Mouse (Mus musculus) CH12.LX (cell line): ENCODE measurements around the gene Bsg. TPM values are rescaled to one million over a fixed set of nuclear protein-coding genes. Genes with fewer than 3 reads are reported as not detected.

ENCODE experiments used
- DNase-seq: peaks from one replicate; pipeline ENCODE4 v3.0.0-alpha.2; 2013; ENCODE audit errors: extremely low read depth
- H3K27ac ChIP-seq: 2 replicates; pipeline ENCODE4 v1.5.1; 2012; ENCODE audit warnings: low read depth, mild to moderate bottlenecking, control low read depth, moderate library complexity; ENCODE audit not compliant: insufficient read depth
- H3K27me3 ChIP-seq: replicated peaks from 2 replicates; pipeline ENCODE3; 2012; ENCODE audit warnings: inconsistent platforms
- H3K36me3 ChIP-seq, 2 experiments: replicated peaks in 1 of 2; 2 replicates each; pipeline versions ENCODE3 to v1.6.1; 2012; ENCODE audit warnings: inconsistent platforms in 1 of 2, low read length in 1 of 2, mild to moderate bottlenecking in 1 of 2, mixed read lengths in 1 of 2, moderate library complexity in 1 of 2; ENCODE audit not compliant: control insufficient read depth in 1 of 2, insufficient read depth in 1 of 2
- H3K4me1 ChIP-seq, 2 experiments: 2 replicates each; pipeline ENCODE4 v1.6.1; 2012; ENCODE audit warnings: inconsistent platforms in 1 of 2, moderate library complexity in 1 of 2; ENCODE audit not compliant: insufficient read depth in 2 of 2, control insufficient read depth in 1 of 2
- H3K4me2 ChIP-seq: 2 replicates; pipeline ENCODE4 v1.6.1; 2012; ENCODE audit warnings: low read depth, mild to moderate bottlenecking, control low read depth; ENCODE audit not compliant: poor library complexity, insufficient read depth, severe bottlenecking
- H3K4me3 ChIP-seq, 3 experiments: fragments of 150-350 bp in 1 of 3; sonication (generic) in 1 of 3; replicated peaks in 1 of 3; 2 replicates each; pipeline versions ENCODE3 to v1.5.1; 2011 to 2012; ENCODE audit warnings: low read depth in 2 of 3, low read length in 2 of 3, mild to moderate bottlenecking in 2 of 3, moderate library complexity in 2 of 3, control low read depth in 1 of 3, improper control_type of control experiment in 1 of 3, inconsistent platforms in 1 of 3, mixed read lengths in 1 of 3; ENCODE audit not compliant: poor library complexity in 1 of 3
- H3K79me2 ChIP-seq: replicated peaks from 2 replicates; pipeline ENCODE4 v1.6.1; 2012; ENCODE audit warnings: mild to moderate bottlenecking, moderate library complexity; ENCODE audit not compliant: control insufficient read depth, poor library complexity, insufficient read depth, severe bottlenecking; ENCODE audit errors: extremely low read depth
- H3K9ac ChIP-seq: 2 replicates; pipeline ENCODE4 v1.6.1; 2012; ENCODE audit warnings: low read depth, mild to moderate bottlenecking, control low read depth, moderate library complexity; ENCODE audit not compliant: insufficient read depth
- H3K9me3 ChIP-seq: replicated peaks from 2 replicates; pipeline ENCODE3; 2012; ENCODE audit warnings: low read length, inconsistent platforms, mixed read lengths
- BHLHE40 ChIP-seq: IDR thresholded peaks from 2 replicates; pipeline ENCODE4 v1.6.1; 2011; ENCODE audit warnings: mild to moderate bottlenecking, low read depth, low read length, improper control_type of control experiment
- CHD1 ChIP-seq: IDR thresholded peaks from 2 replicates; pipeline ENCODE4 v1.6.1; 2012; ENCODE audit warnings: low read depth, low read length, improper control_type of control experiment, inconsistent platforms
- CTCF ChIP-seq, 2 experiments: IDR thresholded peaks in 1 of 2; conservative IDR thresholded peaks in 1 of 2; 2 replicates each; pipeline ENCODE4 v1.5.1; 2011 to 2012; ENCODE audit warnings: low read depth in 2 of 2, low read length in 2 of 2, improper control_type of control experiment in 1 of 2, inconsistent platforms in 1 of 2, mild to moderate bottlenecking in 1 of 2, moderate library complexity in 1 of 2
- E2F4 ChIP-seq: IDR thresholded peaks from 2 replicates; pipeline ENCODE4 v1.6.1; 2011; ENCODE audit warnings: low read depth, low read length, improper control_type of control experiment; ENCODE audit not compliant: insufficient replicate concordance
- ELF1 ChIP-seq: IDR thresholded peaks from 2 replicates; pipeline ENCODE4 v1.6.1; 2014; ENCODE audit warnings: low read depth, mild to moderate bottlenecking, inconsistent platforms, low read length, improper control_type of control experiment
- EP300 ChIP-seq: IDR thresholded peaks from 2 replicates; pipeline ENCODE4 v1.6.1; 2011; ENCODE audit warnings: low read length, improper control_type of control experiment
- HCFC1 ChIP-seq: IDR thresholded peaks from 2 replicates; pipeline ENCODE4 v1.6.1; 2012; ENCODE audit warnings: low read depth, mild to moderate bottlenecking, inconsistent platforms, low read length, improper control_type of control experiment
- IRF4 ChIP-seq: IDR thresholded peaks from 2 replicates; pipeline ENCODE4 v1.6.1; 2014; ENCODE audit warnings: low read depth, mild to moderate bottlenecking, inconsistent platforms, low read length, improper control_type of control experiment
- JUN ChIP-seq: IDR thresholded peaks from 2 replicates; pipeline ENCODE4 v1.6.1; 2011; ENCODE audit warnings: low read depth, mild to moderate bottlenecking, low read length, improper control_type of control experiment, moderate library complexity; ENCODE audit not compliant: insufficient read depth
- KAT2A ChIP-seq: IDR thresholded peaks from 2 replicates; pipeline ENCODE4 v1.6.1; 2012; ENCODE audit warnings: low read length, improper control_type of control experiment, inconsistent platforms; ENCODE audit not compliant: insufficient replicate concordance
- MAX ChIP-seq: IDR thresholded peaks from 2 replicates; pipeline ENCODE4 v1.6.1; 2011; ENCODE audit warnings: low read length, improper control_type of control experiment
- MAZ ChIP-seq: IDR thresholded peaks from 2 replicates; pipeline ENCODE4 v1.6.1; 2012; ENCODE audit warnings: low read depth, mild to moderate bottlenecking, inconsistent platforms, low read length, improper control_type of control experiment, moderate library complexity
- MXI1 ChIP-seq: IDR thresholded peaks from 2 replicates; pipeline ENCODE4 v1.6.1; 2011; ENCODE audit warnings: mild to moderate bottlenecking, low read depth, low read length, improper control_type of control experiment
- MYC ChIP-seq: IDR thresholded peaks from 2 replicates; pipeline ENCODE4 v1.6.1; 2011; ENCODE audit warnings: low read depth, mild to moderate bottlenecking, improper control_type of control experiment, low read length
- NELFE ChIP-seq: IDR thresholded peaks from 2 replicates; pipeline ENCODE4 v1.6.1; 2011; ENCODE audit warnings: low read depth, low read length, improper control_type of control experiment
- NRF1 ChIP-seq: IDR thresholded peaks from 2 replicates; pipeline ENCODE4 v1.6.1; 2014; ENCODE audit warnings: low read depth, mild to moderate bottlenecking, inconsistent platforms, low read length, improper control_type of control experiment, moderate library complexity
- POLR2A ChIP-seq: IDR thresholded peaks from 2 replicates; pipeline ENCODE4 v1.6.1; 2011; ENCODE audit warnings: low read depth, mild to moderate bottlenecking, improper control_type of control experiment, low read length
- POLR2AphosphoS2 ChIP-seq: IDR thresholded peaks from 2 replicates; pipeline ENCODE4 v1.6.1; 2011; ENCODE audit warnings: low read depth, low read length, improper control_type of control experiment
- RCOR1 ChIP-seq: conservative IDR thresholded peaks from 2 replicates; pipeline ENCODE4 v1.6.1; 2012; ENCODE audit warnings: low read depth, mild to moderate bottlenecking, inconsistent platforms, low read length, improper control_type of control experiment
- SIN3A ChIP-seq: IDR thresholded peaks from 2 replicates; pipeline ENCODE4 v1.6.1; 2012; ENCODE audit warnings: low read length, improper control_type of control experiment, inconsistent platforms
- SMC3 ChIP-seq: IDR thresholded peaks from 2 replicates; pipeline ENCODE4 v1.6.1; 2011; ENCODE audit warnings: low read depth, low read length, improper control_type of control experiment
- TBP ChIP-seq: conservative IDR thresholded peaks from 2 replicates; pipeline ENCODE4 v1.6.1; 2011; ENCODE audit warnings: low read depth, low read length, improper control_type of control experiment
- TCF12 ChIP-seq: IDR thresholded peaks from 2 replicates; pipeline ENCODE4 v1.6.1; 2014; ENCODE audit warnings: low read depth, mild to moderate bottlenecking, inconsistent platforms, low read length, improper control_type of control experiment
- UBTF ChIP-seq: IDR thresholded peaks from 2 replicates; pipeline ENCODE4 v1.6.1; 2012; ENCODE audit warnings: low read depth, mild to moderate bottlenecking, inconsistent platforms, low read length, improper control_type of control experiment, moderate library complexity
- USF1 ChIP-seq: IDR thresholded peaks from 2 replicates; pipeline ENCODE4 v1.6.1; 2014; ENCODE audit warnings: low read depth, mild to moderate bottlenecking, inconsistent platforms, low read length, improper control_type of control experiment
- USF2 ChIP-seq: conservative IDR thresholded peaks from 2 replicates; pipeline ENCODE4 v1.6.1; 2011; ENCODE audit warnings: low read depth, low read length, improper control_type of control experiment
- ZC3H11A ChIP-seq: IDR thresholded peaks from 2 replicates; pipeline ENCODE4 v1.6.1; 2012; ENCODE audit warnings: low read depth, mild to moderate bottlenecking, inconsistent platforms, low read length, improper control_type of control experiment
- ZMIZ1 ChIP-seq: IDR thresholded peaks from 2 replicates; pipeline ENCODE4 v1.6.1; 2012; ENCODE audit warnings: low read depth, mild to moderate bottlenecking, inconsistent platforms, low read length, improper control_type of control experiment
- dilution Hi-C: fragments of 300-500 bp; cut with MboI; formaldehyde crosslinking; loops from 2 replicates; pipeline ENCODE4 v1.14.3; 2020; ENCODE audit warnings: low sequenced_read_pairs; ENCODE audit not compliant: extremely low pct_unique_long_range_greater_than_20kb, extremely low pct_ligation_motif_present
- in situ Hi-C: fragments of 300-500 bp; cut with MboI; formaldehyde crosslinking; loops from 3 replicates; pipeline ENCODE4 v1.14.3; 2019; ENCODE audit warnings: low sequenced_read_pairs, low pct_ligation_motif_present, low pct_unique_long_range_greater_than_20kb, mixed read lengths
- polyA plus RNA-seq: library from polyadenylated mRNA; unstranded; fragments of >175 nt; gene quantifications from 2 replicates; pipeline ENCODE4 v1.2.1, GENCODE M21; 2012; ENCODE audit warnings: low read depth; ENCODE audit not compliant: insufficient read length
- total RNA-seq, 2 experiments: library from RNA; depleted of rRNA; stranded (reverse); fragments of 300-350 nt in 1 of 2; fragments of >200 nt in 1 of 2; gene quantifications; 2 replicates each; pipeline ENCODE4 v1.2.3; 2012 to 2014

The Bsg gene
- total RNA-seq (2012; rRNA removed) (312 and 421 TPM in 2 replicates), total RNA-seq (2014; rRNA removed) (617 and 710 TPM in 2 replicates), polyA plus RNA-seq (358 and 360 TPM in 2 replicates)

GRCm38 (mm10) chr10:79704065-79704969 lies at the start of gene Bsg:
Gene Bsg, plus strand, starts transcription at chr10:79704491.
- H3K27ac ChIP-seq, result no peak within 1 kb of the TSS
- no peaks in the 10 kb centered on the region for H3K27me3 ChIP-seq
- H3K4me3 ChIP-seq, result peak within 1 kb of the TSS; percentile 82 to 94 (median 87)
- dilution Hi-C loops (no loop called here), in situ Hi-C loops (no loop called here)
- H3K9ac ChIP-seq, result peak within 1 kb of the TSS; percentile 95
- peak within 1 kb of the TSS; percentile 64 for H3K4me2 ChIP-seq
- peaks cover 21 to 33% of the 10 kb centered on the region in 2 experiments for H3K4me1 ChIP-seq
- peaks cover 12 to 36% of the 10 kb centered on the region in 2 experiments for H3K36me3 ChIP-seq
- TF ChIP-seq POLR2AphosphoS2 (peak; percentile 88), SIN3A (peak; percentile 45; the same call in 1 of the 2 replicates), ZMIZ1 (peak; percentile 96), CHD1 (no peak; the same call in 1 of the 2 replicates), BHLHE40 (peak; percentile 92), MAX (peak; percentile 97), UBTF (no peak), JUN (no peak), IRF4 (peak; percentile 8; the same call in 1 of the 2 replicates), ZC3H11A (no peak), EP300 (no peak), SMC3 (peak; percentile 19; the same call in 1 of the 2 replicates), ELF1 (peak; percentile 43; the same call in 1 of the 2 replicates), TBP (0 out of 2 replicates have a peak, but pooled peaks have one; percentile 73), E2F4 (peak; percentile 65; the same call in 1 of the 2 replicates), TCF12 (peak; percentile 92), NELFE (peak; percentile 98), MXI1 (peak; percentile 65; the same call in 1 of the 2 replicates), HCFC1 (peak; percentile 64), NRF1 (peak; percentile 80), KAT2A (no peak), CTCF (conservative IDR thresholded peaks at IDR 0.05 in 1 of 2, IDR thresholded peaks at IDR 0.05 in 1 of 2; ENCODE audit: low read depth in 2 of 2, low read length in 2 of 2) (peak; percentile 9 to 56; a peak in 2 of 4 replicates), USF1 (peak; percentile 96), RCOR1 (no peak), MAZ (peak; percentile 77), USF2 (peak; percentile 92), MYC (peak; percentile 53; the same call in 1 of the 2 replicates), POLR2A (peak; percentile 99)
- TF ChIP-seq, all 38 proteins: peak for 21
- DNase-seq, result peak; percentile 98
- Histone ChIP-seq H3K9me3 (no peaks in the 10 kb centered on the region), H3K79me2 (peaks cover 46% of the 10 kb centered on the region)
